Mouse (Mus musculus): ENCODE data around the gene Olfr481. TPM values are rescaled to one million over a fixed set of nuclear protein-coding genes. Genes with fewer than 3 reads are reported as not detected.

Olfr481 gene
- polyA plus RNA-seq (2012; rRNA removed): not detected in 2 replicates

- TF ChIP-seq POLR2A (IDR thresholded peaks at IDR 0.05; ENCODE audit: borderline replicate concordance, insufficient read depth, low read length): no peak
- no peak for TF ChIP-seq CTCF (IDR thresholded peaks at IDR 0.05; ENCODE audit: borderline replicate concordance, insufficient read depth, low read depth, low read length)
- H3K4me1 ChIP-seq (ENCODE audit: control insufficient read depth, insufficient read depth, low read length): no peaks in the 10 kb centered on the region
- H3K4me3 ChIP-seq (replicated peaks; ENCODE audit: insufficient read depth, low read depth, low read length): no peak within 1 kb of the TSS
- DNase-seq: no peak
- H3K27me3 ChIP-seq (ENCODE audit: control insufficient read depth, insufficient read depth, low read length): no peaks in the 10 kb centered on the region
- H3K27ac ChIP-seq (ENCODE audit: insufficient read depth, low read length): no peak within 1 kb of the TSS
Measured at GRCm38 (mm10) chr7:108079555-108079954, at the start of gene Olfr481. Olfr481 (plus strand) TSS chr7:108079855.

- 69% methylated on average over 3 of the region's 3 CpGs for WGBS
- H3K27ac ChIP-seq (ENCODE audit: insufficient read depth, low read length): no peak within 1 kb of the TSS
- no peak for DNase-seq
- no peaks in the 10 kb centered on the region for H3K27me3 ChIP-seq (ENCODE audit: control insufficient read depth, insufficient read depth, low read length)
- H3K4me1 ChIP-seq (ENCODE audit: control insufficient read depth, insufficient read depth, low read length): no peaks in the 10 kb centered on the region
- TF ChIP-seq CTCF (IDR thresholded peaks at IDR 0.05; ENCODE audit: borderline replicate concordance, insufficient read depth, low read depth, low read length) (no peak), POLR2A (IDR thresholded peaks at IDR 0.05; ENCODE audit: borderline replicate concordance, insufficient read depth, low read length) (no peak)
- no peak within 1 kb of the TSS for H3K4me3 ChIP-seq (replicated peaks; ENCODE audit: insufficient read depth, low read depth, low read length)
Measured at GRCm38 (mm10) chr7:108033889-108034288, 45.8 kb upstream of the Olfr481 start, which contains the start of gene Olfr478. Olfr478 (minus strand) TSS chr7:108033989.

GRCm38 (mm10) chr7:108050393-108050792 lies 29.3 kb upstream of the Olfr481 start, which contains the start of gene Olfr479:
Olfr479 (plus strand) TSS chr7:108050693.
- TF ChIP-seq CTCF (IDR thresholded peaks at IDR 0.05; ENCODE audit: borderline replicate concordance, insufficient read depth, low read depth, low read length): no peak
- H3K27ac ChIP-seq (ENCODE audit: insufficient read depth, low read length): no peak within 1 kb of the TSS
- no peaks in the 10 kb centered on the region for H3K27me3 ChIP-seq (ENCODE audit: control insufficient read depth, insufficient read depth, low read length)
- DNase-seq: no peak
- WGBS: 91% methylated on average over 2 of the region's 2 CpGs
- no peak within 1 kb of the TSS for H3K4me3 ChIP-seq (replicated peaks; ENCODE audit: insufficient read depth, low read depth, low read length)
- no peaks in the 10 kb centered on the region for H3K4me1 ChIP-seq (ENCODE audit: control insufficient read depth, insufficient read depth, low read length)

- no peaks in the 10 kb centered on the region for H3K4me1 ChIP-seq (ENCODE audit: control insufficient read depth, insufficient read depth, low read length)
Measured at GRCm38 (mm10) chr7:108067246-108067645, 12.4 kb upstream of the Olfr481 start, which contains the start of gene Olfr480. Olfr480 (minus strand) TSS chr7:108067346.

DNA sequence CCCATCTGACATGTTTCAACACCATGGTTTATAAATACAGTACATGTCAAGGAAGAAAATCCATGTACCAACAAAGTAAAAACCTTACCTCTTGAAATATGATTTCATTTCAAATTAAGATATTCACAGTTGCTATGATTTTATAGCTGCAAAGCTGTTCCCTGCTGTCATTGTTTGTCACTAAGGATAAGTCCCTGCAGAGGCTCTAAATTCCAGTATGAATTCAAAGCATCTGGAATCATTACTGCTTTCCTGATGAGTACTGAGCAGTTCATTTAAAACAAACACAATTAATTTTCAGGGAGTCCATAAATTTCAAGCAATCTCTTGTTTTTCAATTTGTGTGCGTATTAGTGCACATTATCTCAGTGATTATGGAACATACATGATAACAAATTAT lies 17.8 kb downstream of the Olfr481 start, which contains the start of gene Olfr482:
Gene Olfr482, minus strand, starts transcription at position 101 of the 400 bp plus-strand sequence.
- no peak for DNase-seq
- H3K4me1 ChIP-seq (ENCODE audit: control insufficient read depth, insufficient read depth, low read length): no peaks in the 10 kb centered on the region
- no peaks in the 10 kb centered on the region for H3K27me3 ChIP-seq (ENCODE audit: control insufficient read depth, insufficient read depth, low read length)
- no peak within 1 kb of the TSS for H3K27ac ChIP-seq (ENCODE audit: insufficient read depth, low read length)
- H3K4me3 ChIP-seq (replicated peaks; ENCODE audit: insufficient read depth, low read depth, low read length): no peak within 1 kb of the TSS
- TF ChIP-seq POLR2A (IDR thresholded peaks at IDR 0.05; ENCODE audit: borderline replicate concordance, insufficient read depth, low read length) (no peak), CTCF (IDR thresholded peaks at IDR 0.05; ENCODE audit: borderline replicate concordance, insufficient read depth, low read depth, low read length) (no peak)
- WGBS: 83% methylated on average over 1 of the region's 1 CpGs

More at GRCm38 (mm10) chr7:108067246-108067645, 12.4 kb upstream of the Olfr481 start, which contains the start of gene Olfr480:
- TF ChIP-seq POLR2A (IDR thresholded peaks at IDR 0.05; ENCODE audit: borderline replicate concordance, insufficient read depth, low read length) (no peak), CTCF (IDR thresholded peaks at IDR 0.05; ENCODE audit: borderline replicate concordance, insufficient read depth, low read depth, low read length) (no peak)
- 69% methylated on average over 1 of the region's 1 CpGs for WGBS
- no peak within 1 kb of the TSS for H3K27ac ChIP-seq (ENCODE audit: insufficient read depth, low read length)
- DNase-seq: no peak
- no peak within 1 kb of the TSS for H3K4me3 ChIP-seq (replicated peaks; ENCODE audit: insufficient read depth, low read depth, low read length)
- no peaks in the 10 kb centered on the region for H3K27me3 ChIP-seq (ENCODE audit: control insufficient read depth, insufficient read depth, low read length)

DNA sequence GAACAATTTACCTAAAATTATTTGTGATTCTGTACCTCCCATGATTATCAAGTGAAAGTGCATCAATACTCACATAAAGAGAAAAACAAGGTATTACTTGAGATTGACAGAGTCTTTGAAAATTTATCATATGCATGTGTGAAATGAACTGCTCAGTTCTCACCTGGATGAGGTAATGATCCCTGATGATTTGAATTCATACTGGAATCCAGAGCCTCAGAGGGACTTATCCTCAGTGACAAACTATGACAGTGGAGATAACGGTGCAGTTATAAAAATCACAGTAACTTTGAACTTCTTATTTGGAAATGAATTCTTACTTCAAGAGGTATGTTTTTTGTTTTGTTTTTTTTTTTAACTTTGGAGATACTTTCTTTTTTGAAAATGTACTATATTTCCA lies 20.9 kb downstream of the Olfr481 start, which contains the start of gene Olfr483:
Gene Olfr483, plus strand, starts transcription at position 301 of the 400 bp plus-strand sequence.
- no peak for DNase-seq
- WGBS: 84% methylated on average over 1 of the region's 1 CpGs
- Histone ChIP-seq H3K27ac (ENCODE audit: insufficient read depth, low read length) (no peak within 1 kb of the TSS), H3K27me3 (ENCODE audit: control insufficient read depth, insufficient read depth, low read length) (no peaks in the 10 kb centered on the region), H3K4me3 (replicated peaks; ENCODE audit: insufficient read depth, low read depth, low read length) (no peak within 1 kb of the TSS), H3K4me1 (ENCODE audit: control insufficient read depth, insufficient read depth, low read length) (no peaks in the 10 kb centered on the region)
- TF ChIP-seq POLR2A (IDR thresholded peaks at IDR 0.05; ENCODE audit: borderline replicate concordance, insufficient read depth, low read length) (no peak), CTCF (IDR thresholded peaks at IDR 0.05; ENCODE audit: borderline replicate concordance, insufficient read depth, low read depth, low read length) (no peak)

DNA sequence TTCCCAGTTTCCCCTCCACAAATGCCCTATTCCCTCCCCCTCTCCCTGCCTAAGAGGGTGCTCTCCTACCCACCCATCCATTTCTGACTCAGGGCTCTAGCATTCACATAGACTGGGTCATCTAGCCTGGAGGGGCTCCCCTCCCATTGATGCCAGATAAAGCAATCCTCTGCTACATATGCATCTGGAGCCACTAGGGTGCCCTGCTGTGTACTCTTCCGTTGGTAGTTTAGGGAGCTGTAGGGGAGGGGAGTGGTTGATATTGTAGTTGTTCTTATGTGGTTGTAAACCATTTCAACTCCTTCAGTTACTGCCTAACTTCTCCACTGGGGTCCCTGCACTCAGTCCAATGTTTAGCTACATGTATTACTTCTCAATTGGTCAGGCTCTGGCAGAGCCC lies 41.0 kb downstream of the Olfr481 start:
- WGBS: 17% methylated on average over 1 of the region's 1 CpGs
- no peak for TF ChIP-seq CTCF (IDR thresholded peaks at IDR 0.05; ENCODE audit: borderline replicate concordance, insufficient read depth, low read depth, low read length)
- no peak for TF ChIP-seq POLR2A (IDR thresholded peaks at IDR 0.05; ENCODE audit: borderline replicate concordance, insufficient read depth, low read length)
- Histone ChIP-seq H3K27me3 (ENCODE audit: control insufficient read depth, insufficient read depth, low read length) (no peaks in the 10 kb centered on the region), H3K4me3 (replicated peaks; ENCODE audit: insufficient read depth, low read depth, low read length) (no peak overlapping the region), H3K27ac (ENCODE audit: insufficient read depth, low read length) (no peak overlapping the region), H3K4me1 (ENCODE audit: control insufficient read depth, insufficient read depth, low read length) (no peaks in the 10 kb centered on the region)
- DNase-seq: no peak

GRCm38 (mm10) chr7:108121416-108121815 lies 41.8 kb downstream of the Olfr481 start:
- Histone ChIP-seq H3K27me3 (ENCODE audit: control insufficient read depth, insufficient read depth, low read length) (no peaks in the 10 kb centered on the region), H3K4me3 (replicated peaks; ENCODE audit: insufficient read depth, low read depth, low read length) (no peak overlapping the region), H3K4me1 (ENCODE audit: control insufficient read depth, insufficient read depth, low read length) (no peaks in the 10 kb centered on the region), H3K27ac (ENCODE audit: insufficient read depth, low read length) (no peak overlapping the region)
- TF ChIP-seq POLR2A (IDR thresholded peaks at IDR 0.05; ENCODE audit: borderline replicate concordance, insufficient read depth, low read length) (no peak), CTCF (IDR thresholded peaks at IDR 0.05; ENCODE audit: borderline replicate concordance, insufficient read depth, low read depth, low read length) (no peak)
- no peak for DNase-seq
- WGBS: 51% methylated on average over 1 of the region's 1 CpGs

Data from cerebellum, adult 2 months (tissue).